Mouse (Mus musculus) limb, embryonic 15.5 days (tissue): Measurements from ENCODE around the gene Gm39653. TPM values are rescaled to one million over a fixed set of nuclear protein-coding genes. Genes with fewer than 3 reads are reported as not detected.

Experiments
- ATAC-seq: fragments of 200-750 bp; cut with Nextera tagmentation; 2 replicates; pipeline ENCODE4 v1.8.0; 2017; ENCODE audit warnings: low read depth, moderate TSS enrichment; ENCODE audit not compliant: insufficient number of reproducible peaks, low FRiP score, low TSS enrichment
- H3K27ac ChIP-seq: fragments of 300-500 bp; sonication (generic); 2 replicates; pipeline ENCODE4 v1.5.1; 2015; ENCODE audit warnings: moderate library complexity, mild to moderate bottlenecking, inconsistent platforms
- H3K27me3 ChIP-seq: fragments of 300-500 bp; sonication (generic); 2 replicates; pipeline ENCODE4 v1.6.1; 2015; ENCODE audit warnings: inconsistent platforms
- H3K36me3 ChIP-seq: fragments of 300-500 bp; sonication (generic); 2 replicates; pipeline ENCODE4 v1.6.1; 2015; ENCODE audit warnings: inconsistent platforms
- H3K4me1 ChIP-seq: fragments of 300-500 bp; sonication (generic); 2 replicates; pipeline ENCODE4 v1.6.1; 2015; ENCODE audit warnings: inconsistent platforms
- H3K4me2 ChIP-seq: fragments of 300-500 bp; sonication (generic); 2 replicates; pipeline ENCODE4 v1.6.1; 2015; ENCODE audit warnings: mild to moderate bottlenecking, inconsistent platforms
- H3K4me3 ChIP-seq: fragments of 300-500 bp; sonication (generic); 2 replicates; pipeline ENCODE4 v1.5.1; 2015; ENCODE audit warnings: mild to moderate bottlenecking, inconsistent platforms
- H3K9ac ChIP-seq: fragments of 300-500 bp; sonication (generic); 2 replicates; pipeline ENCODE4 v1.6.1; 2015; ENCODE audit warnings: inconsistent platforms
- H3K9me3 ChIP-seq: fragments of 300-500 bp; sonication (generic); 2 replicates; pipeline ENCODE4 v1.6.1; 2016; ENCODE audit warnings: inconsistent platforms
- WGBS: fragments of 180-500 bp; shearing (Covaris S2); methylation state at CpG from one replicate; pipeline ENCODE4 v1.1.7; 2015; 5-methylcytosine and 5-hydroxymethylcytosine counted together
- polyA plus RNA-seq: library from polyadenylated mRNA; unstranded; fragments of >200 nt; fragmentation: Nextera tagmentation; extraction: Ambion mirVana; gene quantifications from 2 replicates; pipeline ENCODE4 v1.2.1, GENCODE M21; 2015

The Gm39653 gene
- not detected in 2 replicates for polyA plus RNA-seq

- H3K4me1 ChIP-seq, result no peaks in the 10 kb centered on the region
- peaks cover 9% of the 10 kb centered on the region for H3K27me3 ChIP-seq
- H3K36me3 ChIP-seq, result no peaks in the 10 kb centered on the region
- WGBS, result 81% methylated on average over 3 of the region's 3 CpGs
- no peak within 1 kb of the TSS for H3K4me3 ChIP-seq
- no peak for ATAC-seq
- no peak within 1 kb of the TSS for H3K27ac ChIP-seq
- H3K9me3 ChIP-seq, result no peaks in the 10 kb centered on the region
- H3K9ac ChIP-seq, result no peak within 1 kb of the TSS
- H3K4me2 ChIP-seq, result no peak within 1 kb of the TSS
Measured at GRCm38 (mm10) chr1:63615668-63616067, at the start of gene Gm39653. Gm39653 (plus strand) TSS chr1:63615968.

DNA sequence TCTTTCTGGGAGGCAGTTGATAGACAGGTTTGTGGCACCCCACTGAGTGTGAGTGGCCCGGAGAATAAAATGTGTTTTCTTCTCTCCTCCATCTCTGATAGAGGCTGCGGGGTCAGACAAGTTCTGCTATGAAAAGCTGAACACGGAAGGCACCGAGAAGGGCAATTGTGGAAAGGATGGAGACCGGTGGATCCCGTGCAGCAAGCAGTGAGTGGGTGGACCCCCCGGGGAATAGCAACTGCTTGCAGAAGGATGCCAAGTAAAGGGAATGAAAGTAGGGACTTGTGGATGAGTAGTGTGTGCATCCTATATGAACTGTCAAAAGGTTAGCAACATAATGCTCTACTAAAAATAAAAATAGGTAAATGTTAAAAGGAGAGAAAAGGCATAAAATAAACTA lies 49.3 kb upstream of the Gm39653 start:
- Histone ChIP-seq H3K4me2 (no peak overlapping the region), H3K9ac (no peak overlapping the region), H3K27me3 (no peaks in the 10 kb centered on the region), H3K4me3 (no peak overlapping the region), H3K36me3 (no peaks in the 10 kb centered on the region), H3K27ac (no peak overlapping the region), H3K9me3 (no peaks in the 10 kb centered on the region), H3K4me1 (no peaks in the 10 kb centered on the region)
- WGBS, result 46% methylated on average over 7 of the region's 7 CpGs
- no peak for ATAC-seq

GRCm38 (mm10) chr1:63567031-63567430 lies 48.7 kb upstream of the Gm39653 start:
- no peaks in the 10 kb centered on the region for H3K4me1 ChIP-seq
- no peak overlapping the region for H3K4me2 ChIP-seq
- H3K9me3 ChIP-seq, result no peaks in the 10 kb centered on the region
- H3K36me3 ChIP-seq, result no peaks in the 10 kb centered on the region
- H3K27me3 ChIP-seq, result no peaks in the 10 kb centered on the region
- no peak overlapping the region for H3K9ac ChIP-seq
- no peak overlapping the region for H3K4me3 ChIP-seq
- ATAC-seq, result no peak
- WGBS, result 56% methylated on average over 4 of the region's 4 CpGs
- no peak overlapping the region for H3K27ac ChIP-seq

GRCm38 (mm10) chr1:63572229-63572628 lies 43.5 kb upstream of the Gm39653 start:
- no peak overlapping the region for H3K27ac ChIP-seq
- no peaks in the 10 kb centered on the region for H3K4me1 ChIP-seq

GRCm38 (mm10) chr1:63573432-63573831 lies 42.3 kb upstream of the Gm39653 start:
- no peak for ATAC-seq
- 64% methylated on average over 6 of the region's 6 CpGs for WGBS
- Histone ChIP-seq H3K9me3 (no peaks in the 10 kb centered on the region), H3K27ac (no peak overlapping the region), H3K27me3 (no peaks in the 10 kb centered on the region), H3K9ac (no peak overlapping the region), H3K36me3 (no peaks in the 10 kb centered on the region), H3K4me1 (no peaks in the 10 kb centered on the region), H3K4me2 (no peak overlapping the region), H3K4me3 (no peak overlapping the region)

More at GRCm38 (mm10) chr1:63572229-63572628, 43.5 kb upstream of the Gm39653 start:
- Histone ChIP-seq H3K9ac (no peak overlapping the region), H3K36me3 (no peaks in the 10 kb centered on the region), H3K9me3 (no peaks in the 10 kb centered on the region), H3K27me3 (no peaks in the 10 kb centered on the region), H3K4me3 (no peak overlapping the region), H3K4me2 (no peak overlapping the region)
- 51% methylated on average over 7 of the region's 7 CpGs for WGBS
- ATAC-seq, result no peak

DNA sequence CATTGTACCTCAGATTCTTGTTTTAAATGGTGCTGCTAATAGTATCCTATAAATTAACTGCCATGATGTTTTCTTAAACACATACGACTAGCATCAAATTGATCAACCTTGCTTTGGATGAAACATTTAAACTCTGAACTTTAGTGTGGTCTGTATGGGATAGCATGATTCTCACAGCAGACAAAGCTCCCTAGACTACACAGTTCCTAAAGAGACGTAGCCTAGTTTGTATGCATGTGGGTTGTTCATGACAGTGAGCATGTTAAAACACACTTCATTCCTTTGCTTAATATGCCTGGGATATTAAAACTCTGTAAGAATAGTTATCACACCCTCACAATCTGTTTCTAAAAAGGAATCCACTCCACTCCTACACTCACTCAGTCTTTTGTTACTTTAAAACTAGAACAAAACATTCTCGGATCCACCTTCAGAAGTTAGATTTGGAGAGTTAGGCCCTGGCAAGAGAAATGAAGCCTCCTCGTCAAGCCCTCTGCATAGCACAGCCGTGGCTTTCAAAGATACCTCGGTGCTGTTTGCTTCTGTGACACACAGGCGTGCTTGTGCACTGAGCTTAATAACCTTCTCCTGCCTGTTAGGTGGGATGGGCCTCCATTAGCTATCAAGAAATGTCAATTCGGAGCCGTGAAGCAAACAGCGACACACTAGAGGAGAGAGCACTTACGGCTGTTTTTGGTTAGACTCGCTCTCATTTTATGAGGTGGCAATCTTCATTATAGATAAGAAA lies 41.7 kb upstream of the Gm39653 start:
- H3K27me3 ChIP-seq, result no peaks in the 10 kb centered on the region
- no peak overlapping the region for H3K4me3 ChIP-seq
- H3K36me3 ChIP-seq, result no peaks in the 10 kb centered on the region
- 45% methylated on average over 12 of the region's 12 CpGs for WGBS
- no peaks in the 10 kb centered on the region for H3K4me1 ChIP-seq
- ATAC-seq, result no peak
- no peak overlapping the region for H3K4me2 ChIP-seq
- no peak overlapping the region for H3K27ac ChIP-seq
- H3K9me3 ChIP-seq, result no peaks in the 10 kb centered on the region
- no peak overlapping the region for H3K9ac ChIP-seq

GRCm38 (mm10) chr1:63576803-63577202 lies 39.0 kb upstream of the Gm39653 start:
- no peaks in the 10 kb centered on the region for H3K36me3 ChIP-seq
- H3K4me2 ChIP-seq, result no peak overlapping the region
- no peak overlapping the region for H3K27ac ChIP-seq
- no peaks in the 10 kb centered on the region for H3K9me3 ChIP-seq
- H3K4me1 ChIP-seq, result no peaks in the 10 kb centered on the region
- no peak for ATAC-seq
- WGBS, result 28% methylated on average over 5 of the region's 5 CpGs
- no peaks in the 10 kb centered on the region for H3K27me3 ChIP-seq
- H3K9ac ChIP-seq, result no peak overlapping the region
- H3K4me3 ChIP-seq, result no peak overlapping the region

DNA sequence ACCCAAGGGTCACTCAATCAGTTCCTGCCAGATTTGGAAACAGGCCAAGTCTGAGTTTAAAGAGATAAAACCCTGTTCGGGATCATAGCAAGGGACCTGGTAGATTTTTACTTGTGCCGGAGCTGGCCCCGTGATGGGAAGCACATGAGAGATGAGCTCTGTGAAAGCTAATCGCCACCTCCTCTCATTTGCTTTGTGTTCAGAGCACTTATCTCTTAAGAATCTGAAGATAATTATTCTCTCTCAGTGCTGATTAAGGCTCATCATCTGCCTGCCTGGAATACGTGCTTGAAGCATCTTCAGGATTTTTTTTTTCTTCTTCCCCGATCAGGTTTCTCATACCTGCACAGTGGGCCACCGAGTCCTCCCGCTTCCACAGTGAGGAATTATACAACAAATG lies 36.6 kb upstream of the Gm39653 start:
- no peaks in the 10 kb centered on the region for H3K4me1 ChIP-seq
- no peak overlapping the region for H3K4me3 ChIP-seq
- H3K4me2 ChIP-seq, result no peak overlapping the region
- no peak for ATAC-seq
- WGBS, result 71% methylated on average over 8 of the region's 8 CpGs
- no peaks in the 10 kb centered on the region for H3K27me3 ChIP-seq
- H3K27ac ChIP-seq, result no peak overlapping the region
- H3K9me3 ChIP-seq, result no peaks in the 10 kb centered on the region
- H3K9ac ChIP-seq, result no peak overlapping the region
- H3K36me3 ChIP-seq, result no peaks in the 10 kb centered on the region

GRCm38 (mm10) chr1:63586869-63587268 lies 28.9 kb upstream of the Gm39653 start:
- H3K9ac ChIP-seq, result no peak overlapping the region
- 67% methylated on average over 7 of the region's 7 CpGs for WGBS

DNA sequence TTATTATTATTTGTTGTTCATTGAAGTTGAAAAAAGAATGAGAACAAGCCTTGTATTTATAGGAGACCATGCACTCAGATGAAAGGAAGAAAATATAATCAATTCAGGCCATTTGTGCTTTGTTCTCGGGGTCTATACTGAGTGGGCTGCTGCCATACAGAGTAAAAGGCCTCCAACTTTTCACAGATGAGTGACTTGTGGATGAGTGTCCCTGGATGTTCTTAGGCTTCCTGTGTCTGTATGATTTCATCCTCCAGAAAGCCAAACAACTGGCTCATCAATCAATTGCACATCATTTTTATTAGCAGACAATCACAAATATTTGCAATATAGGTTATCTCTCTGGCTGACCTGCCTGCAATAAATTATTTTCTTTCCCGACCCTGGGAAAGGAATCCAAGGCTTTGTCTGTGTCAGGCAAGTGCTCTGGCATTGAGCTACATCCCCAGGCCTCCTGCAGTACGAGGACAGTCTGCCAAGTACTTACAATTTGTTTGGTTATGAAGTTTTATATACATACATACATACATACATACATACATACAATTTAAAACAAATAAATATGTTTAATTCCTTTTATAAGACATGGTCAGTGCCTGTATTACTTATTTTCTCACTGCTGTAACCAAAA lies 11.8 kb upstream of the Gm39653 start:
- H3K9me3 ChIP-seq, result no peaks in the 10 kb centered on the region
- H3K36me3 ChIP-seq, result no peaks in the 10 kb centered on the region
- WGBS, result 46% methylated on average over 3 of the region's 3 CpGs
- no peak overlapping the region for H3K27ac ChIP-seq
- H3K9ac ChIP-seq, result no peak overlapping the region
- no peak for ATAC-seq
- H3K4me1 ChIP-seq, result no peaks in the 10 kb centered on the region
- no peaks in the 10 kb centered on the region for H3K27me3 ChIP-seq
- no peak overlapping the region for H3K4me3 ChIP-seq
- no peak overlapping the region for H3K4me2 ChIP-seq

More at GRCm38 (mm10) chr1:63586869-63587268, 28.9 kb upstream of the Gm39653 start:
- Histone ChIP-seq H3K4me1 (no peaks in the 10 kb centered on the region), H3K4me3 (no peak overlapping the region), H3K4me2 (no peak overlapping the region), H3K36me3 (no peaks in the 10 kb centered on the region), H3K27ac (no peak overlapping the region), H3K9me3 (no peaks in the 10 kb centered on the region), H3K27me3 (no peaks in the 10 kb centered on the region)
- no peak for ATAC-seq

DNA sequence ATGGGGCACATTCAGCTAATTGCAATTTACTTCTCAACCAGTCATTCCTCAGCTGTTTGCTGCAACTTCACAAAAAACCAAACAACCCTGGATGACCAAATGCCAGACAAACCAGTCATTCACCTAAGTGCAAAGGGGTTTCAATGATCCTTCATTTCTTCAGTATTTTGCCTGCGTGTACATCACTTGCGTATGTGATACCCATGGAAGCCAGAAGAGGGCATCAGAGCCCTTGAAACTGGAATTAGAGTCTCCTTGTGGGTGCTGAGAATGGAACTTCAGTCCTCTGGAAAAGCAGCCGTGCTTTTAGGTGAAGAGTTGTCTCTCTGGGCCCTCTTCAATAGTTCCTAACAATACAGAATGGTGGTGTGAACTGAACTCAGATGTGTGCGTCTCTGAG lies 6.2 kb upstream of the Gm39653 start:
- 89% methylated on average over 4 of the region's 4 CpGs for WGBS
- Histone ChIP-seq H3K4me3 (no peak overlapping the region), H3K9ac (no peak overlapping the region), H3K36me3 (no peaks in the 10 kb centered on the region), H3K9me3 (no peaks in the 10 kb centered on the region), H3K4me2 (no peak overlapping the region), H3K27ac (no peak overlapping the region), H3K27me3 (peaks cover 6% of the 10 kb centered on the region), H3K4me1 (no peaks in the 10 kb centered on the region)
- ATAC-seq, result no peak

DNA sequence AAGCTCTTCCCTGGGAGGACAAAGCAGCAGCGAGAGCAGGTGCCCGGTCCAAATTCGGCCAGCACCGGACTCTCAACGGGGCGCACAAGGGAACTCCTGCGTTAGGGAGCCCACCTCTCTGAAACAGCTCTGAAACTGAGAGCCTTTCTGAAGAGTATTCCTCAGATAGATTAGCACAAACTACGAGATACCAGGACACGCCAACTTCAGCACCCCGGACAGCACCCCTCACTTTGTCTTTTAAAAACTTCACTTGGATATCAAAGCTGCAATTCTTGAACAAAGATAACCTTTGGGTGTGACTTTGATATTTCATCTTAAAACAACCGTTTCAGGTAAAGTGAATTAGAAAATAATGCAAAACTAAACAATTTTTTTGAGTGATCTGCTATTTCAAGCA lies 1.2 kb upstream of the Gm39653 start:
- H3K9me3 ChIP-seq, result no peaks in the 10 kb centered on the region
- H3K27me3 ChIP-seq, result peaks cover 9% of the 10 kb centered on the region
- H3K36me3 ChIP-seq, result no peaks in the 10 kb centered on the region
- no peak for ATAC-seq
- 1% methylated on average over 11 of the region's 11 CpGs for WGBS
- no peak overlapping the region for H3K9ac ChIP-seq
- no peaks in the 10 kb centered on the region for H3K4me1 ChIP-seq
- no peak overlapping the region for H3K4me2 ChIP-seq
- no peak overlapping the region for H3K27ac ChIP-seq
- no peak overlapping the region for H3K4me3 ChIP-seq
